Mouse (Mus musculus) neutrophil, adult 5-6 weeks (primary cell): Measurements from ENCODE around the gene Bhlha9. TPM values are rescaled to one million over a fixed set of nuclear protein-coding genes. Genes with fewer than 3 reads are reported as not detected.

Source experiments
- total RNA-seq: library from RNA; stranded (forward); fragments of 200-1000 nt; gene quantifications from 2 replicates; pipeline ENCODE4 v1.2.3, GENCODE M21; 2017

The Bhlha9 gene
- total RNA-seq, 1 experiment from 2014 or later, result not detected

Other genes starting within 250 kb of the Bhlha9 start
- gene Abr, start 50.2 kb upstream of the Bhlha9 start, total RNA-seq, result 150 and 151 TPM in 2 replicates
- not detected in 2 replicates for gene Trarg1, start 7.3 kb downstream of the Bhlha9 start, total RNA-seq
- gene Gosr1, start 91.1 kb downstream of the Bhlha9 start, total RNA-seq, result 43.6 and 97.4 TPM in 2 replicates
- 107 and 114 TPM in 2 replicates for gene Cpd, start 174.5 kb downstream of the Bhlha9 start, total RNA-seq
- gene Tmigd1, start 229.7 kb downstream of the Bhlha9 start, total RNA-seq, result not detected in 2 replicates